Mouse (Mus musculus) MEL (cell line): ENCODE measurements at regions not wholly inside any gene's neighbourhood (a gene's known extent, or its start where the extent isn't known, plus 50 kb on each side); places are given as distances from the start of the nearest gene placed in this dataset.

Experiments used
- CTCF ChIP-seq, 3 experiments: IDR thresholded peaks in 2 of 3; conservative IDR thresholded peaks in 1 of 3; 2 replicates each; pipeline ENCODE4 v1.5.1; 2011 to 2012; ENCODE audit warnings: low read length in 3 of 3, low read depth in 2 of 3, mild to moderate bottlenecking in 2 of 3, improper control_type of control experiment in 1 of 3, inconsistent platforms in 1 of 3, mixed read lengths in 1 of 3, moderate library complexity in 1 of 3; ENCODE audit not compliant: control insufficient read depth in 1 of 3, insufficient read depth in 1 of 3, poor library complexity in 1 of 3, severe bottlenecking in 1 of 3
- POLR2A ChIP-seq, 2 experiments: IDR thresholded peaks; 2 replicates each; pipeline ENCODE4 v1.6.1; 2011 to 2012; ENCODE audit warnings: low read length in 2 of 2, mild to moderate bottlenecking in 2 of 2, control low read depth in 1 of 2, improper control_type of control experiment in 1 of 2, low read depth in 1 of 2, moderate library complexity in 1 of 2; ENCODE audit not compliant: control insufficient read depth in 1 of 2, insufficient read depth in 1 of 2, poor library complexity in 1 of 2
- ZMIZ1 ChIP-seq: IDR thresholded peaks from 2 replicates; pipeline ENCODE4 v1.6.1; 2012; ENCODE audit warnings: low read depth, mild to moderate bottlenecking, inconsistent platforms, low read length, improper control_type of control experiment, moderate library complexity

- no peak for TF ChIP-seq POLR2A (IDR thresholded peaks at IDR 0.05; ENCODE audit: control insufficient read depth in 1 of 2, insufficient read depth in 1 of 2, low read depth in 1 of 2, low read length in 2 of 2, poor library complexity in 1 of 2)
- TF ChIP-seq ZMIZ1, result no peak
- TF ChIP-seq CTCF (IDR thresholded peaks at IDR 0.05 in 2 of 3, conservative IDR thresholded peaks at IDR 0.05 in 1 of 3; ENCODE audit: control insufficient read depth in 1 of 3, insufficient read depth in 1 of 3, low read depth in 2 of 3, low read length in 3 of 3, poor library complexity in 1 of 3, severe bottlenecking in 1 of 3), result peak in 1 of 3 experiments; percentile 19; a peak in 1 of 6 replicates
Measured at GRCm38 (mm10) chr13:35316772-35317171, 289.9 kb upstream of the Eci2 start.
